Mouse (Mus musculus): ENCODE results near the gene Wwc1.

- TF ChIP-seq CTCF (IDR thresholded peaks at IDR 0.05; ENCODE audit: insufficient read depth, low read depth, low read length) (no peak), POLR2A (IDR thresholded peaks at IDR 0.05; ENCODE audit: insufficient read depth, low read depth, low read length) (no peak)
Measured at GRCm38 (mm10) chr11:35935645-35936044, 44.7 kb downstream of the Wwc1 start.

Measured in olfactory bulb, adult 2 months (tissue).